Mouse (Mus musculus): ENCODE measurements at regions not wholly inside any gene's neighbourhood (a gene's known extent, or its start where the extent isn't known, plus 50 kb on each side); places are given as distances from the start of the nearest gene placed in this dataset.

DNA sequence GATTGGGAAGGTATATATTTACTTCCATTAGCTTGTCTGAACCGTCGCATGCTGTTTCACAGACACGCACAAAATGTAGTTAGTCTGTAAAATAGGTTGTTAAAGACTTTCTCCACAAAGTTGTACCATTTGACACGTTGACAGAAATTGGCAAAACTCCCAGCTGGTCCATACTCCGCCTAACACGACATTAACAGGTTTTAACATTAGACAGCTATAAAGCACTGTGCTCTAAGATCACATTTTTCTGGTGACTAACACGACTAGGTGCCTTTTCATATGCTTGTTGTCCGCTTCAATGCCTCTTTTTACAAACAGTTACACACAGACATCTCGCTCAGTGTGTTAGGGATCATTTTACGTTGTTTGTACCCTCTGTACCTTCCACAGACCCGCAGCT lies 294.2 kb upstream of the Dio3 start:
- TF ChIP-seq CTCF (IDR thresholded peaks at IDR 0.05; ENCODE audit: extremely low read depth, insufficient read depth, low read length) (no peak), POLR2A (IDR thresholded peaks at IDR 0.05; ENCODE audit: extremely low read depth, insufficient read depth, low read length) (no peak)

Measured in cortical plate, adult 2 months (tissue).